11 mouse cellular contexts compared by ENCODE assay signal in the genomic region with DNA sequence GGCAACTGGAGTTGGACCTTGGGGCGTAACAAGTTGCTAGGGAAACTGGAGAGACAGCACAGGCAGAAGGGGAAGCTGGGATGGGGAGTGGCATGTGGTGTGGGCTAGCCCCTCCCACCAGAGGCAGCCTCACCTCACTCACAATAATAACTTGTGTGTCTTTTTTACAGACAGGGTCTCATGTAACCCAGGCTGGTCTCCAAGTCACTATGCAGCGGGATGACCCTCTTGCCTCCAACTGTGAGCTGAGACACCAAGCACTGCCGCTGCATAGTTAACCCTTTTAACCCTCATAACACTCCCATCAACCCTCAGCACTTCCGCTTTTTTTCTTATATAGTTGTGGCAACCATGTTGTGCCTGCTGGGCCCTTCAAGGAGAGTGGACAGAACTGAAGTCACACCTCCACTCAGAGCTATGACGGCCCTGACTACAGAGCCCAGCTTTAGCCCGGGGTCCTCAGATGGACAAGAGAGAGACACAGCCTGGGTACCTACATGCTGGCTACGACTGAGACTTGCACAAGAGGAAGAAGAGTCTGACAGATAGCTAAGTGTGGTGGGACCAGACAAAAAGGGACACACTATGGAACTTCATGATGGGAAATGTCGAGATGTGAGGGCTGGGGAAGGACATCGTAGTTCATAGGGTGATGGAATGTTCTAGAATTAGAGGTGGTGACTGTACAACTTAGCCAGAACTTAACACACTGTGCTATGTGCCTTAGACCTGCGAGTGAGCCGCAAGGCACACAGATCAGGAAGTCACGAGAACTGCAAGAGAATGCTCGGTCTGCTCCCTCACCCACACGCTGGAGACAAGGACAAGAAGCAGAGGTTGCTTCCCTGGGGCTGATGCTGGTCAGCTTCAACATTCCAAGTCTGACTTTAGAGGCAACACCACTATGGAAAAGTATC. TPM values are rescaled to one million over a fixed set of nuclear protein-coding genes. Genes with fewer than 3 reads are reported as not detected.
A peak's percentile ranks its signal among the peaks of the same experiment; 100 is the strongest.
DNase-seq lines count a peak whose midpoint lies in the region; ATAC-seq and TF ChIP-seq lines count a peak whose summit lies in the region.
"Had no signal": no experiment of that assay in that cellular context is flagged by ENCODE, and none has a peak within 500 bp of the region (broad histone marks: within the 10 kb centered on the region; RNA-seq: fewer than 3 reads in every experiment).

No protein-coding gene starts in this region.

- WGBS in kidney, postnatal 0 days: 70% methylated on average over 14 of the region's 14 CpGs

- peaks cover 22% of the 10 kb centered on the region; the same call in 1 of the 2 replicates for H3K4me1 ChIP-seq in kidney, postnatal 0 days (replicated peaks; ENCODE audit: insufficient read depth, low read length)
- peaks cover 82% of the 10 kb centered on the region for H3K4me1 ChIP-seq in G1E (ENCODE audit: insufficient read depth, low read depth, low read length)

- no peaks in the 10 kb centered on the region for H3K9me3 ChIP-seq in kidney, postnatal 0 days (replicated peaks; ENCODE audit: low read length)
- H3K9me3 ChIP-seq in G1E (replicated peaks): no peaks in the 10 kb centered on the region

- H3K36me3 ChIP-seq in kidney, postnatal 0 days (ENCODE audit: insufficient read depth, low read length): peaks cover 21% of the 10 kb centered on the region
- H3K36me3 ChIP-seq in G1E (replicated peaks): peaks cover 94% of the 10 kb centered on the region

- no peaks in the 10 kb centered on the region for H3K27me3 ChIP-seq in kidney, postnatal 0 days (ENCODE audit: insufficient read depth, low read length)
- no peaks in the 10 kb centered on the region for H3K27me3 ChIP-seq in G1E (ENCODE audit: insufficient read depth, low read length)

- TF ChIP-seq CTCF in kidney, postnatal 0 days (IDR thresholded peaks at IDR 0.05; ENCODE audit: low read depth): no peak
- no peak for TF ChIP-seq CTCF in G1E (IDR thresholded peaks at IDR 0.05; ENCODE audit: low read depth, low read length)

- H3K4me3 ChIP-seq in kidney, postnatal 0 days (replicated peaks; ENCODE audit: low read depth, low read length): no peak overlapping the region
- peak overlapping the region; percentile 40; the same call in 1 of the 2 replicates for H3K4me3 ChIP-seq in G1E (ENCODE audit: low read depth, low read length)

- DNase-seq in kidney, postnatal 0 days (ENCODE audit: low spot score): no peak
- no peak for DNase-seq in kidney, postnatal 4 days
- DNase-seq in G1E (ENCODE audit: low spot score): no peak
- no peak for DNase-seq in adrenal gland, adult (ENCODE audit: inconsistent age in 2 of 2, low spot score in 1 of 2)
- no peak for DNase-seq in urinary bladder, adult 2 months (ENCODE audit: low spot score)
- no peak for DNase-seq in gastrocnemius, adult 8-10 months (ENCODE audit: low spot score in 2 of 2)
- DNase-seq: cerebellum, postnatal 10 days had no signal

- H3K27ac ChIP-seq in kidney, postnatal 0 days: no peak overlapping the region

- H3K9ac ChIP-seq in kidney, postnatal 0 days (ENCODE audit: low read depth, low read length): peak overlapping the region; percentile 23; the same call in 1 of the 2 replicates

- ATAC-seq in kidney, postnatal 0 days (replicated peaks; ENCODE audit: low FRiP score, low read depth): no peak
- peak; percentile 17; the same call in 1 of the 2 replicates for ATAC-seq in G1E (ENCODE audit: extremely low read depth, insufficient number of reproducible peaks, low FRiP score, poor library complexity, severe bottlenecking)
- peak; percentile 43 for ATAC-seq in granulocyte monocyte progenitor cell, adult 5-6 weeks (replicated peaks; ENCODE audit: poor library complexity, severe bottlenecking)
- ATAC-seq in megakaryocyte progenitor cell, adult 5-6 weeks (replicated peaks; ENCODE audit: poor library complexity): peak; percentile 47
- ATAC-seq: forebrain, embryonic 16.5 days; inflammation-experienced regulatory T-cells, adult 6 months had no signal

- H3K4me2 ChIP-seq in kidney, postnatal 0 days (ENCODE audit: low read length): no peak overlapping the region

RNA-seq across cellular contexts. Expression of gene Mob3a, which starts 9.3 kb away (rescaled TPM):
- polyA plus RNA-seq in kidney, postnatal 0 days (2015; fragmentation: Nextera tagmentation; extraction: Ambion mirVana): 22.3 and 26.7 TPM in 2 replicates
- total RNA-seq in G1E (2014; fragmentation: Nextera tagmentation): 44.4 and 52.8 TPM in 2 replicates
- 53.8 and 61.8 TPM in 2 replicates for total RNA-seq in G1E (2017)
- polyA plus RNA-seq in G1E (2012): 45.8 and 54.2 TPM in 2 replicates
- 34.1 and 37.2 TPM in 2 replicates for total RNA-seq in granulocyte monocyte progenitor cell, adult 5-6 weeks (2014; fragmentation: Nextera tagmentation)
- total RNA-seq in granulocyte monocyte progenitor cell, adult 5-6 weeks (2017): 34.2 and 59.8 TPM in 2 replicates
- total RNA-seq in megakaryocyte progenitor cell, adult 5-6 weeks (2015): 26.4 and 31.9 TPM in 2 replicates
- total RNA-seq in megakaryocyte progenitor cell, adult 5-6 weeks (2017): 34.9 and 39.0 TPM in 2 replicates
- 24.5 and 29.1 TPM in 2 replicates for polyA plus RNA-seq in urinary bladder, adult 2 months (2012; rRNA removed)
- total RNA-seq in gastrocnemius, adult 8-10 months (2022): 1 to 10 TPM; 2.6 to 3.6 (median 3.4) TPM

RNA-seq across cellular contexts. Expression of gene Izumo4, which starts 9.5 kb away (rescaled TPM):
- polyA plus RNA-seq in kidney, postnatal 0 days (2015; fragmentation: Nextera tagmentation; extraction: Ambion mirVana): 22.4 and 24.5 TPM in 2 replicates
- total RNA-seq in G1E (2014; fragmentation: Nextera tagmentation) (2.3 and 7.4 TPM in 2 replicates), G1E (2017) (5.9 and 10.3 TPM in 2 replicates)
- polyA plus RNA-seq in G1E (2012): 7.5 and 8.2 TPM in 2 replicates
- 9.0 and 17.3 TPM in 2 replicates for total RNA-seq in granulocyte monocyte progenitor cell, adult 5-6 weeks (2014; fragmentation: Nextera tagmentation)
- total RNA-seq in granulocyte monocyte progenitor cell, adult 5-6 weeks (2017): 7.1 and 7.8 TPM in 2 replicates
- total RNA-seq in megakaryocyte progenitor cell, adult 5-6 weeks (2015): 7.0 and 13.6 TPM in 2 replicates
- total RNA-seq in megakaryocyte progenitor cell, adult 5-6 weeks (2017): 1.7 and 4.3 TPM in 2 replicates
- 68.7 and 88.2 TPM in 2 replicates for polyA plus RNA-seq in urinary bladder, adult 2 months (2012; rRNA removed)
- total RNA-seq in gastrocnemius, adult 8-10 months (2022): 1 to 10 TPM; 1.0 to 3.1 (median 2.7) TPM

RNA-seq across cellular contexts. Expression of gene Mknk2, which starts 14.6 kb away (rescaled TPM):
- polyA plus RNA-seq in kidney, postnatal 0 days (2015; fragmentation: Nextera tagmentation; extraction: Ambion mirVana): 75.8 and 85.5 TPM in 2 replicates
- total RNA-seq in G1E (2014; fragmentation: Nextera tagmentation): 127 and 140 TPM in 2 replicates
- 70.4 and 72.2 TPM in 2 replicates for total RNA-seq in G1E (2017)
- 455 and 521 TPM in 2 replicates for polyA plus RNA-seq in G1E (2012)
- total RNA-seq in granulocyte monocyte progenitor cell, adult 5-6 weeks (2014; fragmentation: Nextera tagmentation): 49.2 and 63.3 TPM in 2 replicates
- total RNA-seq in granulocyte monocyte progenitor cell, adult 5-6 weeks (2017): 37.7 and 58.0 TPM in 2 replicates
- total RNA-seq in megakaryocyte progenitor cell, adult 5-6 weeks (2015): 40.1 and 46.2 TPM in 2 replicates
- 32.8 and 44.4 TPM in 2 replicates for total RNA-seq in megakaryocyte progenitor cell, adult 5-6 weeks (2017)
- polyA plus RNA-seq in urinary bladder, adult 2 months (2012; rRNA removed): 129 and 137 TPM in 2 replicates
- 100 to 1,000 TPM; 226 to 292 (median 253) TPM for total RNA-seq in gastrocnemius, adult 8-10 months (2022)

RNA-seq across cellular contexts. Expression of gene Btbd2, which starts 35.6 kb away (rescaled TPM):
- polyA plus RNA-seq in kidney, postnatal 0 days (2015; fragmentation: Nextera tagmentation; extraction: Ambion mirVana): 62.7 and 64.5 TPM in 2 replicates
- total RNA-seq in G1E (2014; fragmentation: Nextera tagmentation): 11.1 and 19.7 TPM in 2 replicates
- 17.9 and 19.2 TPM in 2 replicates for total RNA-seq in G1E (2017)
- polyA plus RNA-seq in G1E (2012): 96.3 and 102 TPM in 2 replicates
- total RNA-seq in granulocyte monocyte progenitor cell, adult 5-6 weeks (2014; fragmentation: Nextera tagmentation): 26.1 and 34.6 TPM in 2 replicates
- total RNA-seq in granulocyte monocyte progenitor cell, adult 5-6 weeks (2017): 13.3 and 34.8 TPM in 2 replicates
- total RNA-seq in megakaryocyte progenitor cell, adult 5-6 weeks (2015): 10.5 and 13.2 TPM in 2 replicates
- 19.9 and 25.7 TPM in 2 replicates for total RNA-seq in megakaryocyte progenitor cell, adult 5-6 weeks (2017)
- 36.5 and 48.5 TPM in 2 replicates for polyA plus RNA-seq in urinary bladder, adult 2 months (2012; rRNA removed)
- 10 to 100 TPM; 36.7 to 40.7 (median 39.7) TPM for total RNA-seq in gastrocnemius, adult 8-10 months (2022)

RNA-seq across cellular contexts. Expression of gene Ap3d1, which starts 49.6 kb away (rescaled TPM):
- 54.2 and 58.3 TPM in 2 replicates for polyA plus RNA-seq in kidney, postnatal 0 days (2015; fragmentation: Nextera tagmentation; extraction: Ambion mirVana)
- total RNA-seq in G1E (2014; fragmentation: Nextera tagmentation): 121 and 133 TPM in 2 replicates
- total RNA-seq in G1E (2017): 72.3 and 88.3 TPM in 2 replicates
- 37.4 and 39.4 TPM in 2 replicates for polyA plus RNA-seq in G1E (2012)
- total RNA-seq in granulocyte monocyte progenitor cell, adult 5-6 weeks (2014; fragmentation: Nextera tagmentation): 43.2 and 47.8 TPM in 2 replicates
- 34.5 and 42.2 TPM in 2 replicates for total RNA-seq in granulocyte monocyte progenitor cell, adult 5-6 weeks (2017)
- total RNA-seq in megakaryocyte progenitor cell, adult 5-6 weeks (2015): 31.5 and 40.3 TPM in 2 replicates
- total RNA-seq in megakaryocyte progenitor cell, adult 5-6 weeks (2017): 34.7 and 48.7 TPM in 2 replicates
- 96.3 and 108 TPM in 2 replicates for polyA plus RNA-seq in urinary bladder, adult 2 months (2012; rRNA removed)
- 10 to 100 TPM; 24.1 to 29.3 (median 27.8) TPM for total RNA-seq in gastrocnemius, adult 8-10 months (2022)

Comparison
In these comparisons a context has a peak if more than half of its experiments do, and no peak if none do; other contexts are left out.
1. RNA of gene Mob3a, which starts 9.3 kb away (total RNA-seq): 34.1 to 59.8 TPM in granulocyte monocyte progenitor cell, adult 5-6 weeks, 44.4 to 61.8 TPM in G1E and 26.4 to 39.0 TPM in megakaryocyte progenitor cell, adult 5-6 weeks; 2.6 to 3.6 TPM in gastrocnemius, adult 8-10 months; every median in the first group is over 4 times any median in the second.